Mouse (Mus musculus) lung, embryonic 14.5 days (tissue): ENCODE data around the gene Pts. TPM values are rescaled to one million over a fixed set of nuclear protein-coding genes. Genes with fewer than 3 reads are reported as not detected.

Experiments
- ATAC-seq: fragments of 200-750 bp; cut with Nextera tagmentation; 2 replicates; pipeline ENCODE4 v1.8.0; 2017; ENCODE audit warnings: mild to moderate bottlenecking, moderate TSS enrichment, moderate library complexity; ENCODE audit not compliant: insufficient read depth
- DNase-seq: peaks from one replicate; pipeline ENCODE4 v3.0.0-alpha.2; 2015
- H3K27ac ChIP-seq: fragments of 300-500 bp; sonication (generic); 2 replicates; pipeline ENCODE4 v1.5.1; 2014; ENCODE audit warnings: low read depth, mild to moderate bottlenecking, moderate library complexity
- H3K27me3 ChIP-seq: fragments of 300-500 bp; sonication (generic); 2 replicates; pipeline ENCODE4 v1.6.1; 2014; ENCODE audit warnings: low read length, control low read depth; ENCODE audit not compliant: insufficient read depth
- H3K36me3 ChIP-seq: fragments of 300-500 bp; sonication (generic); 2 replicates; pipeline ENCODE4 v1.6.1; 2014; ENCODE audit warnings: control low read depth; ENCODE audit not compliant: insufficient read depth
- H3K4me1 ChIP-seq: fragments of 300-500 bp; sonication (generic); 2 replicates; pipeline ENCODE4 v1.6.1; 2014; ENCODE audit warnings: antibody characterized with exemption, control low read depth; ENCODE audit not compliant: insufficient read depth
- H3K4me2 ChIP-seq: fragments of 300-500 bp; sonication (generic); 2 replicates; pipeline ENCODE4 v1.6.1; 2014; ENCODE audit warnings: mild to moderate bottlenecking
- H3K4me3 ChIP-seq: fragments of 300-500 bp; sonication (generic); 2 replicates; pipeline ENCODE4 v1.5.1; 2014; ENCODE audit warnings: low read depth, low read length
- H3K9ac ChIP-seq: fragments of 300-500 bp; sonication (generic); 2 replicates; pipeline ENCODE4 v1.6.1; 2014
- H3K9me3 ChIP-seq: fragments of 300-500 bp; sonication (generic); 2 replicates; pipeline ENCODE4 v1.6.1; 2016; ENCODE audit warnings: low read depth, low read length, control low read depth
- CTCF ChIP-seq: IDR thresholded peaks from 2 replicates; pipeline ENCODE4 v1.5.1; 2016; ENCODE audit warnings: antibody characterized with exemption, low read depth
- WGBS: fragments of 180-500 bp; shearing (Covaris S2); extraction: QIAGEN DNeasy Blood & Tissue Kit; methylation state at CpG from one replicate; pipeline ENCODE4 v1.1.7; 2014; 5-methylcytosine and 5-hydroxymethylcytosine counted together
- polyA plus RNA-seq: library from polyadenylated mRNA; unstranded; fragments of >200 nt; fragmentation: Nextera tagmentation; extraction: Ambion mirVana; gene quantifications from 2 replicates; pipeline ENCODE4 v1.2.1, GENCODE M21; 2014

Pts gene
- polyA plus RNA-seq, 1 experiment from 2014 or later = 61.1 TPM

DNA sequence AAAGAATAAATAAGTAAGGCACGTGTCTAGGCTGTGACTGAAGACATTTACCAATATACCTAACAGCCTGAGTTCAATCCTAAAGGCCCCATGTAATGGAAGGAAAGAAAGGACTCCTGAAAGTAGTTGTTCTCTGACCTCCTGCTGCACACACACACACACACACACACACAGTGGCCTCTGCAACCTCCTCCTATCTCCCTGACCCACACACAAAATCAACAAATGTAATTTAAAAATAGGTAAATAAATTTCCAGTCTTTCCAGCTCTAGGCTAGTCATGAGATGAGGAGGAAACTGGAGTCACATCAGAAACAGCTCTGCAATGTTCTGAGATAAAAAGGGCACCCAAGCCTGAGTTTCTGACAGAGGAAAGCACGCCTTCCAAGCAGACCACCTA is 34.7 kb downstream of the Pts start:
- no peak for TF ChIP-seq CTCF
- Histone ChIP-seq H3K9ac (no peak overlapping the region), H3K4me2 (no peak overlapping the region), H3K36me3 (no peaks in the 10 kb centered on the region), H3K9me3 (no peaks in the 10 kb centered on the region), H3K27ac (no peak overlapping the region), H3K27me3 (no peaks in the 10 kb centered on the region), H3K4me3 (no peak overlapping the region), H3K4me1 (0 out of 2 replicates have a peak, but pooled peaks cover 3% of the 10 kb centered on the region)
- DNase-seq (no peak), ATAC-seq (no peak)
- 53% methylated on average over 2 of the region's 2 CpGs for WGBS

DNA sequence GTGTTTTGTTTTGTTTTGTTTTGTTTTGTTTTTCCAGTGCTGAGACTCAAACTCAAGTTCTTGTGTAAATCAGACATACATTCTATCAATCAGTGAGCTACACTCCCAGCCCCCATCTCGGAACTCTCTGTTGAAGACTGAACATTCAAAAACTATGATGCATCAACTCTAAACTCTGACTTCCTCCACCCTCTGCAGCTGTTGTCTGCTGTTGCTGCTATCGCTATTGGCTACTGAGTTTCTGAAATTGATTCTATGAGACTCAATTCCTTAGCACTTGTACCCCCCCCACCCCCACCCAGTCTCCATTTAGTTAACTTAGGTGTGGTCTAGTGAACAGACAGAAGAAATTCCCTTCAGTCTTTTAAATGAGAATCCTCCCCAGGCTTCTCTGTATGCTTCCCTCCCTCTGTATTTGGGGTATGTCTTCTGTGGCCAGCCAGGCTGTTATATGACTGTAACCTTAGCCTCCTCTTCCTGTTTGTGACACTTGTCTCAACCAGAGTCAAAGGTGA is 36.9 kb downstream of the Pts start:
- Histone ChIP-seq H3K4me3 (no peak overlapping the region), H3K9ac (no peak overlapping the region), H3K27me3 (no peaks in the 10 kb centered on the region), H3K4me2 (no peak overlapping the region), H3K9me3 (no peaks in the 10 kb centered on the region), H3K36me3 (no peaks in the 10 kb centered on the region), H3K27ac (no peak overlapping the region), H3K4me1 (0 out of 2 replicates have a peak, but pooled peaks cover 3% of the 10 kb centered on the region)
- no peak for TF ChIP-seq CTCF
- ATAC-seq (no peak), DNase-seq (no peak)
- 49% methylated on average over 2 of the region's 2 CpGs for WGBS

DNA sequence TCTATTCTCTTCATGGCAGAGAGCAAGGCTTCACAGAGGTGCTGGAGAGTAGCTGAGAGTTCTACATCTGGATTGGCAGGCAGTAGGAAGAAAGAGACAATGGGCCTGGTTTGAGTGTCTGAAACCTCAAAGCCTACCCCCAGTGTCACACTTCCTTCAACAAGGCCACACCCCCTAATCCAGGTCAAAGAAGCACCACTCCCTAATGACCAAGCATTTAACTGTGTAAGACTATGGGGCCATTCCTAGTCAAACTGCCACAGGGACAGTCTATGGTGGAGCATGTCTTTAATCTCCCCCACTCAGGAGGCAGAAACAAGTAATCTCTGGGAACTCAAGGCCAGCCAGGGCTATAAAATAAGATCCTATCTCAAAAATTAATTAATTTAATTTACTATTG is 37.7 kb downstream of the Pts start:
- no peak for ATAC-seq
- H3K4me1 ChIP-seq = 0 out of 2 replicates have a peak, but pooled peaks cover under 1% of the 10 kb centered on the region
- no peaks in the 10 kb centered on the region for H3K36me3 ChIP-seq
- no peaks in the 10 kb centered on the region for H3K9me3 ChIP-seq
- H3K4me2 ChIP-seq = no peak overlapping the region
- H3K27me3 ChIP-seq = no peaks in the 10 kb centered on the region
- no peak overlapping the region for H3K9ac ChIP-seq
- no peak for TF ChIP-seq CTCF
- H3K27ac ChIP-seq = no peak overlapping the region
- H3K4me3 ChIP-seq = no peak overlapping the region
- DNase-seq = no peak

DNA sequence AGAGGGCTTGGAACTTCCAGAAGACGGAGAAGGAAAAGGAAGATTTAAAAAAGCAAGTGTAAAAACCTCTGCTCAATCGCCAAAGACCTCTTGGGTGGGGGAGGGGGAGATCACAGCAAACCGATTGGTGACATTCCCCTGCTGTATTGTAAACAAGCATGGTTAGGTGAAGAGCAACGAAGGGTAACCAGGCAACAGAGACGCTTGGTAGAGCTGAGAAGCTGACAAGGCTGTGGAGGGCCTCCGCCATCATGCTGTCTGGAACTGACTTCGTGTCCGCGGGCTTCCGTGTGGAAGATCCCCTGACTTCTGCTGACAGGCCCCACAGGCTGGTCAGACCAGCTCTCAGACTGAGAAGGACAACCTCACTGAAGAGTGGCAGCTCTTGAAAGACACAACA is 43.0 kb downstream of the Pts start:
- no peak overlapping the region for H3K27ac ChIP-seq
- H3K4me2 ChIP-seq = peak overlapping the region; percentile 51
- TF ChIP-seq CTCF = no peak
- no peak overlapping the region for H3K9ac ChIP-seq
- H3K4me3 ChIP-seq = no peak overlapping the region
- 0 out of 2 replicates have a peak, but pooled peaks have one; percentile 47 for ATAC-seq
- no peaks in the 10 kb centered on the region for H3K9me3 ChIP-seq
- DNase-seq = peak; percentile 30
- no peaks in the 10 kb centered on the region for H3K4me1 ChIP-seq
- 3% methylated on average over 10 of the region's 10 CpGs for WGBS
- no peaks in the 10 kb centered on the region for H3K27me3 ChIP-seq
- no peaks in the 10 kb centered on the region for H3K36me3 ChIP-seq

DNA sequence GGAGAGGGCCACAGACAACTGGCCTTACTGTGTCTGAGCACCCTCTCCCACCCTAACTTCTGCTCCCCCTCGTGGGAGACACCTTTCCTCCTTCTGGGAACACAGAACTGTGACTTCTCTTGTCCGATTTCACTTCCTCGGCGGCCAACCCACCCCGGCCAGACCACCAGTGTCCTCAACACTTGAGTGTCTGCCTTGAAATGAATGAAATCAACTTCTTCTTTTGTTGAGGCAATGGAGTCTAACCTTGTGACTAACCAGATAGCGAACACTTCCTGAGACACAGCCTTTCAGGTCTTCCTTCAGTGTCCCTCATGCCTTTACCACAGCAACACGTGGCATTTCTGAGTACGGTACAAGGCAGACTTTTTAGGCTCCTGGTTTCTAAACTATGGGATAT is 45.8 kb downstream of the Pts start:
- H3K9me3 ChIP-seq = no peaks in the 10 kb centered on the region
- 82% methylated on average over 8 of the region's 8 CpGs for WGBS
- H3K27me3 ChIP-seq = no peaks in the 10 kb centered on the region
- no peak for TF ChIP-seq CTCF
- H3K4me3 ChIP-seq = no peak overlapping the region
- no peak overlapping the region for H3K4me2 ChIP-seq
- H3K27ac ChIP-seq = no peak overlapping the region
- no peaks in the 10 kb centered on the region for H3K36me3 ChIP-seq
- ATAC-seq = no peak
- no peaks in the 10 kb centered on the region for H3K4me1 ChIP-seq
- no peak overlapping the region for H3K9ac ChIP-seq
- DNase-seq = no peak

DNA sequence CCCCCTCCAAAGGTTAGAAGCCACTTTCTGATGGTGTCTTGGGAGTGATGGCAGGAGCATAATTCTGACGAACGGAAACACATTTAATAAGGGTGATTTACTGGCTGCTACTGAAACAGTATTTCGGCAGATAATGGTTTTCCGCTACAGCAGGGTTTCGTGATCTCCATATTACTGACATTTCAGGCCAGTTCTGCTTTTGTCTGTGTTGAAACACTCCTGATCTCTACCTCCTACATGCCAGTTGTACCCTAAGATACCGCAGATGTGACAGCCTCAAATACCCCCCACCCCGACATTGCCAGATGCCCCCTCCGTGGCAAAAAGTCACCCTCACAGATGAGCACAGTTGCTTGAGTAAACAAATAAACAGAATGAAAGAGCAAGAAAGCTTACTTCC is 49.0 kb downstream of the Pts start:
- H3K27me3 ChIP-seq = no peaks in the 10 kb centered on the region
- WGBS = 20% methylated on average over 8 of the region's 8 CpGs
- no peak for TF ChIP-seq CTCF
- 0 out of 2 replicates have a peak overlapping the region, but pooled peaks have one; percentile 18 for H3K4me2 ChIP-seq
- no peak for ATAC-seq
- no peak overlapping the region for H3K9ac ChIP-seq
- no peak overlapping the region for H3K4me3 ChIP-seq
- H3K36me3 ChIP-seq = no peaks in the 10 kb centered on the region
- H3K4me1 ChIP-seq = no peaks in the 10 kb centered on the region
- H3K27ac ChIP-seq = no peak overlapping the region
- DNase-seq = peak; percentile 19
- no peaks in the 10 kb centered on the region for H3K9me3 ChIP-seq

DNA sequence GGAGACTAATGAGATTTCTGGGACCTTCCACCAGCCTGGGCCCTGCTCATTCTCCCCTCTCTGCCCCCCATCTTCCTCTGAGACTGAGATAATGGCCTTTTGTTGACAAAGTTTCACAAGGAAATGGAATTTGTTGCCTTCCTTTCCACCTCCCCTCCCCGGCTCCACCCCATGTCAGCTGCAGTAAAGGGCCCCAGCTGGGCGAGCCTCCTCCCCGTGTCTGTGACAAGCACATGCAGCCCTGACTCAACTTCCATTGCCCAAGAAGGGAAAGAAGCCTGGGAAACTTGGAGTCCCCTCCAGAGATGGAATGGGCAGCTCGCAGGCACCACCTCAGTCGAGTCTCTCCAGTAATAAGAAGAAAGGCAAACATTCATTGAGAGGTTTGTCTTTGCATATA is 49.7 kb downstream of the Pts start:
- H3K27ac ChIP-seq = no peak overlapping the region
- 8% methylated on average over 5 of the region's 5 CpGs for WGBS
- ATAC-seq = no peak

DNA sequence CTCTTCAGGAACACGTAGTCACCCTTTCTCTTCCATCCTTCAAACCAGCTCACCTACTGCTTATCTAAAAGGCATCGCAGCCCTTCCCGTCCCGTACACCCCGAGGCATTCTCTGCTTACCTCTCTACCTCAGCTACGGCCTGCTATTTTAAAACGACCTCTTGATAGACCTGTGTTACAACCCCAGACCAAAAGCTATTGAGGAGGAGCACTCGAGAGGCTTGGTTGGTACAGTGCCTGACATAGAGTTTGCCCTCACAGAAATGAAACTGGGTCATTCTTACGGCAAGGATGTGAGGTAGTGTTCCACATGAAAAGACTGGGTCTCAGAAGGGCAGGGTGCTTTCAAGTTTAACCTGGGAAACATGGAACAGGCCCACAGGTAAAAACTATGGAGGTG is 51.3 kb downstream of the Pts start:
- no peaks in the 10 kb centered on the region for H3K9me3 ChIP-seq
- H3K36me3 ChIP-seq = no peaks in the 10 kb centered on the region
- H3K4me1 ChIP-seq = no peaks in the 10 kb centered on the region
- 80% methylated on average over 9 of the region's 9 CpGs for WGBS
- no peak for TF ChIP-seq CTCF
- no peak for ATAC-seq
- no peak overlapping the region for H3K9ac ChIP-seq
- H3K4me3 ChIP-seq = no peak overlapping the region
- H3K4me2 ChIP-seq = no peak overlapping the region
- H3K27ac ChIP-seq = no peak overlapping the region
- H3K27me3 ChIP-seq = no peaks in the 10 kb centered on the region
- DNase-seq = no peak

More for the DNA sequence above, 49.7 kb downstream of the Pts start:
- H3K27me3 ChIP-seq = no peaks in the 10 kb centered on the region
- TF ChIP-seq CTCF = no peak
- no peaks in the 10 kb centered on the region for H3K36me3 ChIP-seq
- H3K9ac ChIP-seq = no peak overlapping the region
- H3K9me3 ChIP-seq = no peaks in the 10 kb centered on the region
- no peaks in the 10 kb centered on the region for H3K4me1 ChIP-seq
- DNase-seq = peak; percentile 44
- H3K4me3 ChIP-seq = no peak overlapping the region
- H3K4me2 ChIP-seq = no peak overlapping the region
